21 mouse cellular contexts compared by ENCODE assay signal in the genomic region with DNA sequence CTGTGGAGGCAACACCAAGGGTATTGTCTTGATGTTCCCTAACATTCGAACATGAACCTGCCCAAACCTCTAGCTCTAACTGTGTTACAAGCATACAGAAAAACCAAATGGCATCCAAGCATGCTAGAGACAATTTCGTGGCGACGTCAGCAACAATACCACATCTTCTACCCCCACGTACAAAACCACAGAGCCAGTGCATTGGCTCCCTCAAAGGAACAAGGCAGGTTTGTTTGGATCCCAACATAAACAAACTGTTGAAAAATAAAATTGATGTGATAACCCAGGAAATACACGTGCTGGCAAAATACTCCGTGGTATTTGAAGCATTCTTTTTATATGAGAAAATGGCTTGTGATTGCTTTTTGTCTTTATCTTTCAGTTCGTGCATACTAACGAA.
DNase-seq lines count a peak whose midpoint lies in the region; ATAC-seq and TF ChIP-seq lines count a peak whose summit lies in the region.
"Had no signal": no experiment of that assay in that cellular context is flagged by ENCODE, and none has a peak within 500 bp of the region (broad histone marks: within the 10 kb centered on the region; RNA-seq: fewer than 3 reads in every experiment).

No protein-coding gene starts in this region.

- in situ Hi-C loops in CH12.LX (cut with MboI; ENCODE audit: low pct_ligation_motif_present, low pct_unique_long_range_greater_than_20kb, low sequenced_read_pairs), result no loop called here

- no peak for TF ChIP-seq POLR2A in thymus, adult 2 months (IDR thresholded peaks at IDR 0.05; ENCODE audit: control insufficient read depth, extremely low read depth, insufficient read depth, low read length, poor library complexity)
- no peak for TF ChIP-seq POLR2A in CH12.LX (IDR thresholded peaks at IDR 0.05; ENCODE audit: low read depth, low read length)

- DNase-seq in thymus, adult 2 months, result peak; percentile 47
- no peak for DNase-seq in thymus, postnatal 14 days
- DNase-seq in CH12.LX (ENCODE audit: extremely low read depth), result peak; percentile 40
- DNase-seq in naive thymus-derived CD4-positive, alpha-beta T cell, adult 2 months (ENCODE audit: low read depth), result peak; percentile 69
- DNase-seq in urinary bladder, adult 18-20 months (ENCODE audit: low spot score in 2 of 2), result no peak
- no peak for DNase-seq in layer of hippocampus, adult 9-10 months (ENCODE audit: low spot score)
- DNase-seq: adrenal gland, postnatal 25 days; cerebellum, adult 9-10 months; gastrocnemius, postnatal 10 days; heart, postnatal 4 days; kidney, postnatal 25 days; liver, postnatal 0 days; right cerebral cortex, postnatal 25 days had no signal

- dilution Hi-C loops in CH12.LX (cut with MboI; ENCODE audit: extremely low pct_ligation_motif_present, extremely low pct_unique_long_range_greater_than_20kb, low sequenced_read_pairs), result no loop called here

- peaks cover 51% of the 10 kb centered on the region for H3K4me1 ChIP-seq in thymus, adult 2 months (replicated peaks; ENCODE audit: control insufficient read depth, insufficient read depth, low read length)
- peaks cover 55 to 66% of the 10 kb centered on the region in 2 experiments for H3K4me1 ChIP-seq in CH12.LX (ENCODE audit: control insufficient read depth in 1 of 2, insufficient read depth in 2 of 2)
- no peaks in the 10 kb centered on the region for H3K4me1 ChIP-seq in forebrain, embryonic 16.5 days (replicated peaks; ENCODE audit: control insufficient read depth, insufficient read depth, low read length)
- H3K4me1 ChIP-seq: forebrain, embryonic 13.5 days; heart, embryonic 10.5 days had no signal

- H3K27ac ChIP-seq in thymus, adult 2 months (ENCODE audit: control insufficient read depth, insufficient read depth, low read length), result peak overlapping the region; percentile 93
- no peak overlapping the region for H3K27ac ChIP-seq in CH12.LX (ENCODE audit: insufficient read depth, low read depth)
- no peak overlapping the region for H3K27ac ChIP-seq in forebrain, embryonic 16.5 days (ENCODE audit: low read length)
- H3K27ac ChIP-seq: forebrain, embryonic 13.5 days; heart, embryonic 10.5 days; hindbrain, embryonic 14.5 days; limb, embryonic 12.5 days had no signal

- peak; percentile 35; the same call in 1 of the 2 replicates for TF ChIP-seq EP300 in CH12.LX (IDR thresholded peaks at IDR 0.05; ENCODE audit: low read length)

- no peak for ATAC-seq in forebrain, embryonic 16.5 days
- ATAC-seq: forebrain, embryonic 13.5 days; intestine, embryonic 16.5 days; liver, postnatal 0 days had no signal

- 30% methylated on average over 9 of the region's 9 CpGs for WGBS in thymus, adult 2 months
- 76% methylated on average over 9 of the region's 9 CpGs for WGBS in forebrain, embryonic 16.5 days

- H3K4me2 ChIP-seq in CH12.LX (ENCODE audit: insufficient read depth, low read depth, poor library complexity, severe bottlenecking), result peak overlapping the region; percentile 41; the same call in 1 of the 2 replicates
- H3K4me2 ChIP-seq in forebrain, embryonic 16.5 days (ENCODE audit: low read length), result no peak overlapping the region
- H3K4me2 ChIP-seq: forebrain, embryonic 13.5 days; hindbrain, embryonic 14.5 days; limb, embryonic 12.5 days; liver, embryonic 11.5 days; midbrain, embryonic 11.5 days had no signal

- no peak for TF ChIP-seq RAD21 in CH12.LX (IDR thresholded peaks at IDR 0.05; ENCODE audit: low read depth, low read length)

- peak overlapping the region; percentile 36 for H3K4me3 ChIP-seq in thymus, adult 2 months (ENCODE audit: control insufficient read depth, insufficient read depth, low read length)
- no peak overlapping the region for H3K4me3 ChIP-seq in CH12.LX (replicated peaks in 1 of 3; ENCODE audit: low read depth in 2 of 3, low read length in 2 of 3, poor library complexity in 1 of 3)
- no peak overlapping the region for H3K4me3 ChIP-seq in forebrain, embryonic 16.5 days (replicated peaks; ENCODE audit: low read length)
- H3K4me3 ChIP-seq: forebrain, embryonic 13.5 days; heart, embryonic 10.5 days; limb, embryonic 12.5 days had no signal

- no peaks in the 10 kb centered on the region for H3K9me3 ChIP-seq in CH12.LX (replicated peaks; ENCODE audit: low read length)
- no peaks in the 10 kb centered on the region for H3K9me3 ChIP-seq in forebrain, embryonic 16.5 days (ENCODE audit: control insufficient read depth, low read length)
- H3K9me3 ChIP-seq: forebrain, embryonic 13.5 days; heart, embryonic 10.5 days; limb, embryonic 12.5 days had no signal

- H3K9ac ChIP-seq in CH12.LX (ENCODE audit: insufficient read depth, low read depth), result no peak overlapping the region; the same call in 1 of the 2 replicates
- H3K9ac ChIP-seq in forebrain, embryonic 16.5 days (replicated peaks; ENCODE audit: low read depth, low read length), result no peak overlapping the region
- H3K9ac ChIP-seq: forebrain, embryonic 13.5 days; hindbrain, embryonic 14.5 days; limb, embryonic 12.5 days; liver, postnatal 0 days had no signal

- no peaks in the 10 kb centered on the region for H3K79me2 ChIP-seq in CH12.LX (replicated peaks; ENCODE audit: control insufficient read depth, extremely low read depth, insufficient read depth, poor library complexity, severe bottlenecking)

- no peaks in the 10 kb centered on the region for H3K27me3 ChIP-seq in thymus, adult 2 months (ENCODE audit: control insufficient read depth, insufficient read depth, low read length)
- H3K27me3 ChIP-seq in CH12.LX (replicated peaks), result no peaks in the 10 kb centered on the region
- H3K27me3 ChIP-seq in forebrain, embryonic 16.5 days (replicated peaks; ENCODE audit: control insufficient read depth, insufficient read depth, low read length), result no peaks in the 10 kb centered on the region
- H3K27me3 ChIP-seq: forebrain, embryonic 13.5 days; limb, embryonic 12.5 days had no signal

- no peak for TF ChIP-seq CTCF in thymus, adult 2 months (IDR thresholded peaks at IDR 0.05; ENCODE audit: borderline replicate concordance, control insufficient read depth, extremely low read depth, insufficient read depth, low read length, poor library complexity)
- TF ChIP-seq CTCF in CH12.LX (conservative IDR thresholded peaks at IDR 0.05 in 1 of 2, IDR thresholded peaks at IDR 0.05 in 1 of 2; ENCODE audit: low read depth in 2 of 2, low read length in 2 of 2), result no peak

- H3K36me3 ChIP-seq in thymus, adult 2 months (ENCODE audit: control insufficient read depth, insufficient read depth, low read length), result no peaks in the 10 kb centered on the region
- H3K36me3 ChIP-seq in CH12.LX (replicated peaks in 1 of 2; ENCODE audit: control insufficient read depth in 1 of 2, insufficient read depth in 1 of 2, low read length in 1 of 2), result no peaks in the 10 kb centered on the region
- no peaks in the 10 kb centered on the region for H3K36me3 ChIP-seq in forebrain, embryonic 16.5 days (ENCODE audit: control insufficient read depth, insufficient read depth)
- H3K36me3 ChIP-seq: heart, embryonic 10.5 days; limb, embryonic 12.5 days had no signal

TF ChIP-seq in CH12.LX, 34 proteins besides CTCF, POLR2A, EP300 and RAD21:
- TF ChIP-seq ZKSCAN1 (IDR thresholded peaks at IDR 0.05; ENCODE audit: borderline replicate concordance, low read depth, low read length) (no peak), MAFK (IDR thresholded peaks at IDR 0.05; ENCODE audit: insufficient replicate concordance, low read length) (0 out of 2 replicates have a peak, but pooled peaks have one; percentile 23), MAX (IDR thresholded peaks at IDR 0.05; ENCODE audit: low read length) (peak; percentile 12; the same call in 1 of the 2 replicates)

Comparison
In these comparisons a context has a peak if more than half of its experiments do, and no peak if none do; other contexts are left out.
1. DNase-seq: peak in thymus, adult 2 months (single experiment), CH12.LX (single experiment) and naive thymus-derived CD4-positive, alpha-beta T cell, adult 2 months (single experiment); none in thymus, postnatal 14 days (single experiment), urinary bladder, adult 18-20 months (0 of 2) and layer of hippocampus, adult 9-10 months (single experiment).